Mouse (Mus musculus) forebrain, embryonic 10.5 days (tissue): ENCODE measurements around the gene Lama2. TPM values are rescaled to one million over a fixed set of nuclear protein-coding genes. Genes with fewer than 3 reads are reported as not detected.

Experiments used
- DNase-seq: peaks from one replicate; pipeline ENCODE4 v3.0.0-alpha.2; 2017; ENCODE audit warnings: low spot score; ENCODE audit errors: extremely low spot score
- H3K27ac ChIP-seq: fragments of 300-500 bp; sonication (generic); 2 replicates; pipeline ENCODE4 v1.5.1; 2016; ENCODE audit warnings: mild to moderate bottlenecking
- H3K27me3 ChIP-seq: fragments of 300-500 bp; sonication (generic); 2 replicates; pipeline ENCODE4 v1.6.1; 2016; ENCODE audit warnings: mild to moderate bottlenecking; ENCODE audit not compliant: poor library complexity, severe bottlenecking
- H3K36me3 ChIP-seq: fragments of 300-500 bp; sonication (generic); replicated peaks from 2 replicates; pipeline ENCODE4 v1.6.1; 2016; ENCODE audit warnings: mild to moderate bottlenecking, moderate library complexity
- H3K4me1 ChIP-seq: fragments of 300-500 bp; sonication (generic); 2 replicates; pipeline ENCODE4 v1.6.1; 2016
- H3K4me3 ChIP-seq: fragments of 300-500 bp; sonication (generic); 2 replicates; pipeline ENCODE4 v1.5.1; 2016; ENCODE audit warnings: mild to moderate bottlenecking, moderate library complexity
- H3K9me3 ChIP-seq: fragments of 300-500 bp; sonication (generic); 2 replicates; pipeline ENCODE4 v1.6.1; 2016; ENCODE audit warnings: mild to moderate bottlenecking, moderate library complexity
- WGBS: fragments of 180-500 bp; shearing (Covaris S2); methylation state at CpG from one replicate; pipeline ENCODE4 v1.1.7; 2016; 5-methylcytosine and 5-hydroxymethylcytosine counted together
- polyA plus RNA-seq: library from polyadenylated mRNA; unstranded; fragments of >200 nt; fragmentation: Nextera tagmentation; extraction: Ambion mirVana; gene quantifications from 2 replicates; pipeline ENCODE4 v1.2.1, GENCODE M21; 2016

Gene Lama2
- polyA plus RNA-seq, 1 experiment from 2014 or later = 5.4 TPM

DNA sequence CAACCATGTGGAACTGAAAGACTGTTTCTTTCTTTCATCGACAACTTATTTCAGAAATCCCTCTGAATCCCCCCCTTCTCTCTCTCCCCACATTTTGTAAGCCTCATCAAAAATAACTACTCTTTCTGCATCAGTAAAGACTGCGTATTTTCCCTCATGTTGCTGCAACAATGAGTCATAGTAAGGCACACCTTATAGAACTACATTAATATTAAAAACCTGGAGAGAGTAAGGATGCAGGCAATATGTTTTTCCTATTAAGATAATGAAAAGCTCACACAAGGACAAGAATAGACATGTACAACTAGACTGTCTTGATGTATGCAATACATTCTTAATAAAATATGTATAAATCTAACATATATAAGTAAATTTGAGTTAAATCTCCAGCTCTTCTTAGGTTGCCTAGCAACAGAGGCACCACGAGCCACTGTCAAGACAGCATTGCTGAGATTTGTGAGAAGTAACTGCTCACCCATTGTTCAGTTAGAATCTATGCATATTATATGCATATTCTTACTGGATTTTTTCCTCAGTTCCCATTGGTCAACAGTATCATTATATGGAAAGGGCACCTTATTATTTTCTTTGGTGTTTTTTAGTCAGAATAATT is 110.6 kb downstream of the Lama2 start:
- no peak overlapping the region for H3K27ac ChIP-seq
- H3K4me1 ChIP-seq = peaks cover 9% of the 10 kb centered on the region; the same call in 1 of the 2 replicates
- no peak for DNase-seq
- H3K36me3 ChIP-seq = no peaks in the 10 kb centered on the region
- no peaks in the 10 kb centered on the region for H3K9me3 ChIP-seq
- no peak overlapping the region for H3K4me3 ChIP-seq
- WGBS = 84% methylated on average over 3 of the region's 3 CpGs
- no peaks in the 10 kb centered on the region for H3K27me3 ChIP-seq

DNA sequence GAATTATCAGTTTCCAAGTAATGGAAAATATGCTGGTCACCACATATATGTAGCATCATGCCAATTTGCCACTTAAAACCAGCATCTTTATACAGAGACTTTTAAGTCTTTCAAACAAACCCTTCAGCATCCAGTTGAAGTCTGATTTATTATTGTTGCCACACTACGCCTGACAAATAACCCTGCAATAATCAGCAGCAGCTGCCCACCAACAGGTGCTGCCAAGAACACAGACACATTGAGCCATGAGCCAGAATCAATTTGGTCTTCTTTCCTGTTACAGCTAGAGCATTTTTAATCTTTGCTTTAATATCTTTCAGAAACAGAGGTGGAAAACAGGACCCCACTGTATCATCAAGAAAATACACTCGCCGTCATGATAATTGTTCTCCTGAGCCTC is 118.7 kb downstream of the Lama2 start:
- Histone ChIP-seq H3K27me3 (no peaks in the 10 kb centered on the region), H3K9me3 (no peaks in the 10 kb centered on the region), H3K36me3 (no peaks in the 10 kb centered on the region), H3K27ac (no peak overlapping the region), H3K4me1 (peaks cover 6% of the 10 kb centered on the region; the same call in 1 of the 2 replicates), H3K4me3 (no peak overlapping the region)
- no peak for DNase-seq
- 91% methylated on average over 3 of the region's 3 CpGs for whole genome bisulfite sequencing

DNA sequence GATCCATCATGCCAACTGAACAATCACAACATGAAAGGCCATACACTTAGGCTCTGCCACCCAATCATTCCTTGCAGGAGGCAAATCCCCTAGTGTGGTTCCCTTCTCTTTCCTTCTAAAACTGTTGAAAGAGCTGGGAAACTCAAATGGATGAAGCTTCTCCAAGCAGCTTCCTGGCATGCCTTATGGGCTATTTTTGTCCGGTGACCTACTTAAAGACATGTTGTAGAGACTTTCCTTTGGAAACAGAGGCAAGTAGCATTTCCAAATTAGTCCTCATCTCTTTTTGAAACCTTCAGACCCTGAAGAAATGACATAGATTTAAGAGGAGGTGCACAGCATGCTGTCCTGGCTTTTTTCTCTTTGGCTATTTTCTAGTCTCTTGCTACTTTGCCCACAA is 131.1 kb downstream of the Lama2 start:
- Histone ChIP-seq H3K4me3 (no peak overlapping the region), H3K27me3 (no peaks in the 10 kb centered on the region), H3K9me3 (no peaks in the 10 kb centered on the region), H3K4me1 (no peaks in the 10 kb centered on the region), H3K36me3 (no peaks in the 10 kb centered on the region), H3K27ac (no peak overlapping the region)
- DNase-seq = no peak
- 98% methylated on average over 1 of the region's 1 CpGs for WGBS

DNA sequence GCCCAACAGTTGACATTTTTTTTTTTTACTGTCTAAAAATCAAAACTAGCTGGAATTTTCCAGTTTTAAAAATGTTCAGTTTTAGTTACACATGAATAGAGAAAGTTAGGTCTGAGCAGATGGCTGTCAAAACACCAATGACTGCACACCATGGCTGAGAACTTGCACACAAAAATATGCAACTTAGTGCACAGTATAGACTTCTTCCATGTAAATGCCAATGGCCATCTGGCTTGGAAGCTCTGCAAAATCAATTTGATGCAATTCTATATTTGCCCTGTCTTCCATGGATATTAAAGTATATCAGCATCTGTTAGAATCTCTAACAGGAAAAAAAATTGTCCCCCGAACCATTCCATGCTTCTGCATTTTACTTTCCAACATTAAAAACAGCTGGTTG is 135.5 kb downstream of the Lama2 start:
- Histone ChIP-seq H3K4me1 (no peaks in the 10 kb centered on the region), H3K27ac (no peak overlapping the region), H3K9me3 (no peaks in the 10 kb centered on the region), H3K27me3 (no peaks in the 10 kb centered on the region), H3K36me3 (no peaks in the 10 kb centered on the region), H3K4me3 (no peak overlapping the region)
- 89% methylated on average over 1 of the region's 1 CpGs for WGBS
- no peak for DNase-seq

DNA sequence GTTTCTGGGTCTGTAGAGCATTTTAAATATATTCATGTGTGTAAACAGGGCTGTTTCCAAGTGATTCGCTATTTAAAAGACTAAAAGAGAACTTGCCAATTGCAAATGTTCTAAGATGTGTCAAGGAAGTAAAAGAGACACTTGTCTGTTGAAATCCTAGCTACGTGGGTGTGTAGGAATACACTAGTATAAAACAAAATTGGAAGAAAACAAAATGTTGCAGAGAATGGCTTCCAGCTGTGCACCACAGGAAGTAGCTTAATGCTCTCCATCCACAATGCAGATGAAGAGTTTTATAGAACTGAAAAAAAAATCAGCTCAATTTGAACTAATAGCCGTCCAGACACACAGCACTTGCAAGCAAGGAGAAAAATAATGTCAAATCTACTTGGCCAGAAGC is 144.0 kb downstream of the Lama2 start:
- no peak overlapping the region for H3K27ac ChIP-seq
- 51% methylated on average over 3 of the region's 3 CpGs for WGBS
- H3K4me3 ChIP-seq = no peak overlapping the region
- DNase-seq = no peak
- H3K4me1 ChIP-seq = peaks cover 4% of the 10 kb centered on the region; the same call in 1 of the 2 replicates
- no peaks in the 10 kb centered on the region for H3K36me3 ChIP-seq
- H3K27me3 ChIP-seq = no peaks in the 10 kb centered on the region
- H3K9me3 ChIP-seq = no peaks in the 10 kb centered on the region

DNA sequence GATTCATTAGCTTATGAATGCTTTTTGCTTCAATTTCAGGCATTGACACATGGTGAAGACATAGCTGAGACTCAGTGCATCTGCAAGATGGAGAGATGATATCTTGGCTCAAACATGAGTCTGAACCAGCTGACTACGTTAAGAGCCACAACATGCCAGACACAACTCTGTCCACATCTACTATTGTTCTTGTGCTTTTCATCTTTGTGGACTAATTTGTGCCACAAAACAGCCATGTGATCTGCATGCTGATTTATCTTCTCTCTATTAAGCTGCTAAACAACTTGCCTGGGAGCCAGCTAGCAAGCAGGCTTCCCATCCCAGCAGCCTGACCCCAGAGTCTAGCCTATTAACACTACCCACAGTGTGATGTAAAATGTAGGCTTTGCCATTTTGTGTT is 151.3 kb downstream of the Lama2 start:
- H3K4me1 ChIP-seq = no peaks in the 10 kb centered on the region
- 74% methylated on average over 1 of the region's 1 CpGs for WGBS
- no peak for DNase-seq
- no peaks in the 10 kb centered on the region for H3K27me3 ChIP-seq
- H3K36me3 ChIP-seq = no peaks in the 10 kb centered on the region
- no peak overlapping the region for H3K4me3 ChIP-seq
- H3K27ac ChIP-seq = no peak overlapping the region
- no peaks in the 10 kb centered on the region for H3K9me3 ChIP-seq

DNA sequence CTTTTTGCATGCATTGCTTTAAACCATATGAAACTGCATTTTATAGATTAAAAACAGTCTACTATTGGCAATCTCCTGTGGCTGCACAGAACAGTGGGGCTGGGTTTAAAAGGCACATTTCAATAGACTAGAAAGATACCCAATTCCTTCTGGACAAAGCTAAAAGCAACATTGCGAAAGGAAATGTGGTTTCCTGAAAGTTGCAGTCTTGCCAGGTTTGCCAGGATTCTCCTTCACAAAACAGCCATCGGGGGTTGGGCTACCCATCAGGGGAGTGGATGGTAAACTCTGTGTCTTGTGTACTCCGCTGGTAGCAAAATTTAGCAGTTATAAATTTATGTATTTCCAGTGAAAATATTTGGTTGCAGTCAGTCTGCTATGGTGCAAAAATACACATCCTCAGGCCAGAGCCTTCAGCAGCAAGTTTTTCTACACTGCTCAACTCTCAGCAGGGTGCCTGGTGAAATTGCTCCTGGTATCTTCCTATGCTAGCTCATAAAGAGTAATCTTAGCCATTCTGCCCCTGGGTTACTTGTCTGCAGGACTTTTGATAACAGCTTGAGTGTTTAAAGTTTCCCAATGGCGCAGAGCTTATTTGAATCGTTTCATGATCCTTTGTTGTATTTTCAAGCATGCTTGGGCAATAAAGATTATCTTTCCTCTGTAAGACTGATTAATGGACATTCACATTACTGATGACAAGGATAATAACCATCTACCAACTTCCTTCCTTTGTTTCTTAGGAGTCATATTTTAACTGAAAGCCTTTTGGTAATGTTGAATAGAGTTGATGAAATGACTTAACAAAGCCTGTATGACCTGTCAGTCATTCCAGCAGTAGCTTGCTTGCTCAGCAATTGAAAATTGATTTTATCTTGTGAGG is 205.7 kb downstream of the Lama2 start:
- DNase-seq = no peak
- Histone ChIP-seq H3K4me3 (no peak overlapping the region), H3K27me3 (no peaks in the 10 kb centered on the region), H3K36me3 (no peaks in the 10 kb centered on the region), H3K27ac (no peak overlapping the region), H3K4me1 (peaks cover 10% of the 10 kb centered on the region), H3K9me3 (no peaks in the 10 kb centered on the region)
- 66% methylated on average over 5 of the region's 5 CpGs for WGBS

DNA sequence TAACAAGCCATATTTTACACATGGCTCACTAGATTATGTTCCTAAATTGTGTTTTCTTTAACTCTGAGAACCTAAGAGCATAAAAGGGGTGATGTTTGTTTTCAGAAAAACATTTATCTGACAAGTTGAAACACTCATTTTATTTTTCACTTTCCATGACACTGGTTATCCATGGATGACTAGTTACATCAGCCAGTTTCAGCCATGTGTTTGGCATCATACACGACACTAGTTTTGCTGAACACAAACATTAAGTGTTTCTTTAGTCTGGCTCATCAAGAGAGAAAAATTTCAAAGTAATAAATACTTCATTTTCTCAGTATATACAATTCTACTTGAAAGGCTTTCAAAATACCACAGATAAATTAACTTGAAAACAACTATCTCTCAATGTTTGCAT is 228.8 kb downstream of the Lama2 start:
- 83% methylated on average over 1 of the region's 1 CpGs for WGBS
- Histone ChIP-seq H3K4me3 (no peak overlapping the region), H3K9me3 (no peaks in the 10 kb centered on the region), H3K4me1 (no peaks in the 10 kb centered on the region), H3K27me3 (no peaks in the 10 kb centered on the region), H3K36me3 (no peaks in the 10 kb centered on the region), H3K27ac (no peak overlapping the region)
- no peak for DNase-seq

DNA sequence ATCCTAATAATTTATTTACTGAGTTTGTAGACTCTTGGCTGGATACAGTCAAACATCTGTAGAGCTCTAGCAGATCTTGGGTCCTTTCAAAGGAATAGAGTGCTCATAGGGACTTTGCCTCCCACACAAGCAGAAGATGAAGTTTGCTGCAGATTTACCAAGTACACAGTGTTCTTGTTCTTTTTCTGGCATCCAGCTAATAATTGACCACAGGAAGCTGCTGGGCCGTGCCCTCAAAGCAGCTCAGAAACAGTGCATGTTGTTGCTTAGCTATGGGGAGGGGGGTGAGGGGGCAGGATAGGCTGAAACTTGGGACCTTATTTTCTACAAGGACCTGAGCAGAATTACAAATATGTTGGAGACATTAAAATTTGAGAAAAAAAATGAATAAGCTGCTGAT is 232.0 kb downstream of the Lama2 start:
- 69% methylated on average over 1 of the region's 1 CpGs for WGBS
- Histone ChIP-seq H3K4me3 (no peak overlapping the region), H3K27ac (no peak overlapping the region), H3K9me3 (no peaks in the 10 kb centered on the region), H3K36me3 (no peaks in the 10 kb centered on the region), H3K4me1 (no peaks in the 10 kb centered on the region), H3K27me3 (no peaks in the 10 kb centered on the region)
- DNase-seq = no peak

DNA sequence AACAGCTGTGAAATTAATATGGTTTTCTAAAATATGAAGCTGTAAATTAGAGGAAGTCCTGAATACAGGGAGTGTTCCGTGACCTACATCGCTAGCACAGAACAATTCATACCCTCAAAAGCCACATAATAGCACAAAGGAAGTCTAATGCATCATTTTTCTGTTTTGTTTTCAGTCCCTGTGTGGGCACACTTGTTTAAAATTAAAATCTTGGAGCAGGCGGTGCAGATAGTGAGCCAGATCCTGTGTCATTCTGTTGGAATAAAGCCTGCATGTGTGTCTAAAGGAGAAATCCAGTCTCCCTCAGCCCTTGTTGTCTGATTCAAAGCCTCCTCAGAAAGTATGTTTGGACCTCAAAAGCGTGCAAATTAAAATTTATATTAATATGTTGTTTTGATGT is 234.9 kb downstream of the Lama2 start:
- 89% methylated on average over 4 of the region's 4 CpGs for whole genome bisulfite sequencing
- Histone ChIP-seq H3K27ac (no peak overlapping the region), H3K4me3 (no peak overlapping the region), H3K27me3 (no peaks in the 10 kb centered on the region), H3K4me1 (no peaks in the 10 kb centered on the region), H3K9me3 (no peaks in the 10 kb centered on the region), H3K36me3 (no peaks in the 10 kb centered on the region)
- no peak for DNase-seq

DNA sequence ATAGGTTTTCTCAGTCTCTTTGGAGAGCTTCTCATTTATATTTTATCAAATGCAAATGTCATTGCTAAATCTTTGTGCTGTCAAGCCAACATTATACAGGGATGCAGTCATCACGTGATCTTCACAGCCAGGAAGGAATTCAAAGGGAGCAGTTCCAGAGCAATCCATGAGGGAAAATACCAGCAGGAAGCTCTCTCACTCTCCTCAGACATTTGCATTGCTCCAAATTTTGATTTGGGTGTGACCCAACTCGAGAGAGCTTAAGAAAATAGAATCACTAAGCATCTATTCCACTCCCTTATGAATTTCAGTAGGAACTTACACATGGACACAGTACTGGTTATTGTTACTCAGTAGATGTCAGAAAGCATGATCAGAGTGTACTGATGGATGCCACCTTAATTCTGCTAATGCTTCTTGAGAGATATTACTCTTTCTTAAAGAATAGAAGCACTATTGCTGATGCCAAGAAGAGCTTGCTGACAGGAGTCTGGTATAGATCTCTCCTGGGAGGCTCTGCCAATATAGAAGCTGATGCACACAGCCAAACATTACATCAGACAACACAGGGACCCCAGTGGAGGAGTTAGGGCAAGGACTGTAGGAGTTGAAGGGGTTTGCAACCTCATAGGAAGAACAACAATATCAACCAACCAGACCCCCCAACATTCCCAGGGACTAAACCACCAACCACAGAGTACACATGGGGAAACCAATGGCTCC is 236.5 kb downstream of the Lama2 start:
- Histone ChIP-seq H3K9me3 (no peaks in the 10 kb centered on the region), H3K4me1 (no peaks in the 10 kb centered on the region), H3K4me3 (no peak overlapping the region), H3K36me3 (no peaks in the 10 kb centered on the region), H3K27ac (no peak overlapping the region), H3K27me3 (no peaks in the 10 kb centered on the region)
- WGBS = 73% methylated on average over 2 of the region's 2 CpGs
- no peak for DNase-seq

DNA sequence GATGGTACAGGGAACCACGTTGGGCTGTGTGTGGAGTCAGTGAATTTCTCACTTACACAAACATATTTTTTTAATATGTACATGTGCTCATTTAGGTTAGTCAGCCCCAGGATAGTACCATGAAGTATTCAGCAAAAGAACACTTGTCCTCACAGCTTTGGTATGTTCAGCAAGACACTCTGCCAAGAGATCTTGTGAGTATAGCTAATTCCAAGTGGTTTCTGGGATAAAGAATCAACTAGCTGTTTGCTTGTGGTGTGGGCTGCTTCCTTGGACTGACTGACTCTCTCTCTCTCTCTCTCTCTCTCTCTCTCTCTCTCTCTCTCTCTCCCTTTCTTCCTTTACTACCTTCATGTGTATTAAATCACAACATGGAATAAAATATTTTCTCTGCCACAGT is 241.3 kb downstream of the Lama2 start:
- H3K4me3 ChIP-seq = no peak overlapping the region
- WGBS = 61% methylated on average over 1 of the region's 1 CpGs
- DNase-seq = no peak
- H3K9me3 ChIP-seq = no peaks in the 10 kb centered on the region
- no peaks in the 10 kb centered on the region for H3K27me3 ChIP-seq
- H3K36me3 ChIP-seq = no peaks in the 10 kb centered on the region
- no peak overlapping the region for H3K27ac ChIP-seq
- H3K4me1 ChIP-seq = no peaks in the 10 kb centered on the region

DNA sequence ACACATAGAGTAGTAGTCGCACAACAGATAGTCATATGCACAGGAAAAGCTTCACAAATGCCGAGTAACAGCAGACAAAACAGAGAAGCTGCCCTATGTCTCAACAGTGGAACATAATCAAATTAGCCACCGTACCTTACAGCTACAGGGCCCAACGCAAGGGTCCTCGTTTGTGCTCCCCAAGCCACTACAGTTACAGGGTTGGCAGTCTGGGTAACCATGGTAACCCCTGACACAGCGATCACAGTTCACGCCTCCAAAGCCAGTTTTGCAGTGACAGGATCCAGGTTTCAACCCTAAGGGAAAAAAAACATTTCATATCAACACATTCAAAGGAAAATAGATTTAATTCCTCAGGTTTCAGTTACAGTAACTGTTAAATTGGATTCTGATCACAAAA is 275.3 kb downstream of the Lama2 start:
- H3K36me3 ChIP-seq = no peaks in the 10 kb centered on the region
- no peak for DNase-seq
- H3K9me3 ChIP-seq = no peaks in the 10 kb centered on the region
- no peak overlapping the region for H3K4me3 ChIP-seq
- H3K27me3 ChIP-seq = no peaks in the 10 kb centered on the region
- WGBS = 50% methylated on average over 7 of the region's 7 CpGs
- peaks cover 3% of the 10 kb centered on the region; the same call in 1 of the 2 replicates for H3K4me1 ChIP-seq
- H3K27ac ChIP-seq = no peak overlapping the region
